Mouse (Mus musculus): ENCODE data around the gene Fuom.
"Not testable (repeated sequence)": the region's sequence is repeated elsewhere in the genome, so short reads cannot be mapped to it uniquely, and the experiment has no call there.

Gene Fuom
- long read RNA-seq, experiment 1, transcript Fuom-201 (6 exons, 685 nt), result major isoform, 37 of 53 reads
- long read RNA-seq, experiment 1, partial matches to known transcripts, result 5 of 53 reads
- long read RNA-seq, experiment 1, other reads (novel, unspliced or antisense), result 9 of 53 reads
- long read RNA-seq, experiment 2, transcript Fuom-209 (6 exons, 536 nt), result minor isoform, 6 of 33 reads
- long read RNA-seq, experiment 2, transcript Fuom-201 (6 exons, 685 nt), result major isoform, 15 of 33 reads
- long read RNA-seq, experiment 2, partial matches to known transcripts, result 4 of 33 reads
- long read RNA-seq, experiment 2, other reads (novel, unspliced or antisense), result 3 of 33 reads

DNA sequence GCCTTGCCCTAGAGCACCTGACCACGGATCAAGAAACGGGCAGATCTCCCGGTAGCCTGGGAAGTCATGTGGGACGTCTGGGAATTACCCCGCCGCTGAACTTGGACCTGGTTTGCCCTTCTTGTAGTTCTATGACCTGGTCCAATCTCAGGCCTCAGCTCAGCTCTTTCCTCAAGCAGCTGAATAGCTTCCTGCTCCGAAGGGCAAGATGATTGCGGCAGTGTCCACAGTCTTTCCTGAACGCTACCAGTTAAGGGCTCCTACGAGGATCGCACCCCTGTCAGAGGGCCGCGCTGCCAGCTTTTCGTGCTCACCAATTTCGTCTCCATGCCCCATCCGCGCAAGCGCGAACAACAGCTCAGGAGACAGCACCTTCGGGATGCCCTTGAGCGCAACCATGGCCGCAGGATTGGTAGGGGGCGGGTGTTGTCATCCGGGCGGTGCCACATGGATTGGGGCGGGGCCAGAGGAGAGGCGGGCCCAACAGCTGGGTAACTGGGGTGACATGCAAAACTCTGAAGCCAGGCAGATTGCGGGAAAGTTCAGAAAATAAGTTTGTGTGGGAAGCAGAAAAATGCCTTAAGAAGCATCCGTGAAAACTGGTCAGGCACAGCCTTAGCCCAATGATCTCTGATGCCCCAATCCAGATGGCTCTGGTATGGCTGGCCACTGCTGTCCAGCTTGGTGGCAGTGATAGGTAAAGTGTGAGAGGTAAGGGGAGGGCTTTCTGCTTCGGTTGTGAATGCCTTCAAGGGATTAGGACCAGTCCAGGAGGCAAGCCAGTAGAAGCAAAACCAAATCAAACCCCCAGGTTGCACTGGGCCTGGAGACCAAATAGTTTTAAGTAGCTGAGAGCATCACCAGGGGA lies at the start of gene Fuom:
TSS of gene Fuom (minus strand) at position 449 of the 868 bp plus-strand sequence.
- intact Hi-C loops (cut with DNase I), result loop anchor here (5.0 kb wide), 1 partner anchor 35 kb away; the partner anchor contains the start of gene Mtg1

DNA sequence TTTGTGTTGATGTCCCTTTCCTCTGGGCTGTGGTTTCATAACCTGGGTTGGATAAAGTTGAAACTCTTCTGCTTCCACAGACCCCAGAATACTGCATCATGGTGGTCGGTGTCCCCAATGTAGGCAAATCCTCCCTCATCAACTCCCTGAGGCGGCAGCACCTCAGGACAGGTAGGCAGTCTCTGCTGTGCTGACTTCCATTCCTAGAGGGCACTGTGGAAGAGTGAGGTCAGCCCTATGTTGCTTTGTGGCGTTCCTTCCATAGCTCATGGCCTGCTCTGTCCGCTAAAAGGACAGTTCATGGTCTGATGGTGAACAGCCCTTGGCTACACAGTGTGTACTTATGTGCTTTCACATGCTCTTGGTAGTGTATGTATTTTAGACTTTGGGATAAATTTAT lies 42.3 kb upstream of the Fuom start:
- intact Hi-C loops (cut with DNase I), result loop anchor here (10.0 kb wide), 1 partner anchor 170 kb away; the partner anchor contains the start of gene 6430531B16Rik

DNA sequence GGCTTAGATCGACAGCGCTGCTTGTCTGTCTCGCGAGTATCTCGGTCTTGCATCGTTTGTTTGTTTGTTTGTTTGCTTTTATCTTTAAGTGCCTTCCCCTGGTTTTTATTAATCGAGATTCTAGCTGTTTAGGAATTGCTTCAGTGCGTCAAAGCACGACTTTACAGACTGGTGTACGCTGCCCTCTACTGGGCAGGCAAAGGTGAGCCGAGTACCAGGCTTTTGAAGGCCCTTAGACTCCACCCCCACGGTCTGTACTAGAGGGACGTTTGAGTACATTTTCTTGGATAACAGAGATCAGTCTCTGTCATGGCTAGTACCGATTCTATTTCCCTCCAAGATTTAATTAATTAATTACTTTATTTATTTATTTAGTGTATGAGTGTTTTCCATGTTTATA lies 39.1 kb upstream of the Fuom start:
- intact Hi-C loops (cut with DNase I), result loop anchor here (1.0 to 10.0 kb wide), 2 partner anchors 63 to 167 kb away; partner anchors contain the start of gene 6430531B16Rik

DNA sequence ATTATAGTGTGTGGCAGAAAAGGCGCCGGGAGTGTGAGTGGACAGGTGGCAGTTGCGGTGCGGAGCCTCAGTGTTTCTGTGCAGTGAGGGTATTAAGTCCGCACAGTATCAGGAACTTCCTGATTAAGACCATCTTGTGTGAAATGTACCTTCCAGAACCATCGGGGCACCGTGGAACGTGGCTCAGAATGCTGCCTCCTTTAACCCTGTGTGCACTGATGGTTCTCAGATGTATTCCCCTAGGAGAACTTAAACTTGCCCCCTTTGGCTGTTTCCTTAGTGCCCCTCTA lies 35.7 kb upstream of the Fuom start:
- intact Hi-C loops (cut with DNase I), result loop anchor here (5.0 kb wide), 1 partner anchor 36 kb away; the partner anchor contains the start of gene Fuom

DNA sequence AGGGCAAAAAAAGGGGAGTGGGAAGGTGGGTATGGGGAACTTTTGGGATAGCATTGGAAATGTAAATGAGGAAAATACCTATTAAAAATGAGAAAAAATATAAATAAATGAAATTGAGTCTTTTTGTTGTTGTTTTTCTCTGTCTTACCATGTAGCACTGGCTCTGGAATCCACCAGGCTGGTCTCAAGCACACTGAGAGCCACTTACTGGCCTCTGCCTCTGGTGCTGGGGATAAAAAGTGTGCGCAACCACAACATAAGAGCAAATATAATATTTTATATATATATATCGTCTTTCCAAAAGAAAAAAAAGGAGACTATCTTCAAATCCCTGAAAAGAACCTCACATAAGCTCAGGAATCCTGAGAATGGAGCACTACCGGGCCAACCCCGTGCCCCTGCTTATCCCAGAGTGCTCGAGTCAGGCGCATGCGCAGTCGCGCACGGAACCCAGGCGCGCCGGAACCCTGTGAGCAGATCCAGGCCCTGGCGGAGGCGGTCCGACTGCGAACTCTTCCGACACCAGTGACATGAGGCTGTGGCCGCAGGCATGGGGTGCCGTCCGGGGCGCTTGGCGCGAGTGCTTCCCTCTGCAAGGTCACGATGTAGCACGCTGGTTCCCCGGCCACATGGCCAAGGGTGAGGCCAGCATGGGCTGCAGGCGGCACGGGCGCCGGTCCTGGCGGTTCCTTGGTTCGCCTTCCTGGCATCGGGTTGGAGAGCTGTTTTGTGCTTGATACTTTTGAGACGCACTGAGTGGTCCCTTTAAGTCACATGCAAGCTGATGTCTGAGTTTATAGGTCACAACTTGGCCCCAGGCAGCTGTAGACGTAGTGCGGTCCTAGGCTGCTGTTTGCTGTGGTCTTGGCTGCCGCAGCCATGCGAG lies 35.1 kb upstream of the Fuom start, which contains the start of gene Mtg1:
TSS of gene Mtg1 (plus strand) at position 430 of the 886 bp plus-strand sequence.
- intact Hi-C loops (cut with DNase I), result loop anchor here (5.0 kb wide), 1 partner anchor 35 kb away; the partner anchor contains the start of gene Fuom

DNA sequence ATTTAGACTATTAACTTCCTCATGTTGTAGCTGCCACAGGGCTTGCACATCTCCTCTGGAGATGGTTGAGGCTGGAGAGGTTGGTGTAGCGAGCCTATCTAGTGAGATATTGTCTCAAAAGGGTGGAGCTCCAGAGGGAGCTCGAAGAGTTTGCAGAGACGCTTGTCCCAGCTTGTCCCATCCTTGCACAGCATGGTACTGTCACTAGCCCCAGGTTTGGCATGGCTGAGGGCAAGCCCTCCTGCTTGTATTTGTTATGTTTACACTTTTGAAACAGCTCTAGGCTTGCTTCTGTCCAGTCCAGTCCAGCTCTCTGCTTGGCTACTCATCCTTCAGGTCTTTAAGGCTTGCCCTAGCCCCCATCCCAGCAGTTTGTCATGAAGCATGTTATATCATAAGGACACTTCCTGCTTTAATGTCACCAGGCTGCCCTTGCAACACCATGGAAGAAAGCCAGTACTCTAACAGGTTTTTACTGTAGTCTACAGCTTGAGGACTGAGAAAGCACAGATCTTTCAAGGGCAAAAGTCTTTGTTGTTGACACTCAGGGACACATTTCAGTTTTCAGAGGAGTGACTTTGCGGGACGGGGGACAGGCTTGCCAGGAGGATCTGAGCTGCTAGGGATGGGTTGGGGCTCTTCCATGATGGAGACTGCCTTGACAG lies 33.0 kb upstream of the Fuom start:
- intact Hi-C loops (cut with DNase I), result loop anchor here (5.0 kb wide), 1 partner anchor 33 kb away; the partner anchor contains the start of gene Fuom

DNA sequence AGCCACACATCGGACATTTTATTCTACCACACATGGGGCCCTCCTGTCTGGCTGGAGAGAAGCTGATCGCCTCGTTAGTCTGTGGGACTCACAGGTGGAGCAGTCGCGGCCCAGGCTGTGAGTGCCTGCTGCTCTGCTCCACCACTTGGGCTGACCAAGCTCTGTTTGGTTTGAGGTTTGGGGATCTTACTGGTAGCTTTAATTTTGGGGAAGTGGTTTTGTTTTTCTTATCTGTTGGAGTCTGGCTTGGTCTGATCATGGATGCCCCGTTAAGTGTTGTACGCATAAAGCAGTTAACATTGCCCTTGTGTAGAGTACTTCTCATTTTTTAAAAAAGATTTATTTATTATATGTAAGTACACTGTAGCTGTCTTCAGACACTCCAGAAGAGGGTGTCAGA lies 31.8 kb upstream of the Fuom start:
- intact Hi-C loops (cut with DNase I), result not testable (repeated sequence)

DNA sequence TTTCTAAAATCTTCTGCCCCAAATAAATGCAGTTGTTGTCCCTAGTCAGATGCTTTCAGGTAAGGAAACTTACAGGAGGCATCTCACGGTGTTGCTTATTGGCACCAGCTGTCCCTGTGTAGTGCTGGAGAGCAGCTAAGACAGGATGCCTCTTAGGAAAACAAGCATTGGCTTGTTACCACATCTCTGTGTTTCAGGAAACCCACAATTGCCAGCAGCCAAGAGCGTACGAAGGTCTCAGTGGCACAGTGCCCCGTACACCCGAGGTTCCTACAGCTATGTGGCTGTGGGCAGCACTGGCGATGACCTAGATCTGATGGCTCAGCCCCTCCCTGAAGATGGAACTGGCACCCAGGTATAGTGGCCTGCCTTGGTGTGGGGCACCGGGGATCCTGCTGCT lies 29.9 kb upstream of the Fuom start:
- intact Hi-C loops (cut with DNase I), result not testable (repeated sequence)

DNA sequence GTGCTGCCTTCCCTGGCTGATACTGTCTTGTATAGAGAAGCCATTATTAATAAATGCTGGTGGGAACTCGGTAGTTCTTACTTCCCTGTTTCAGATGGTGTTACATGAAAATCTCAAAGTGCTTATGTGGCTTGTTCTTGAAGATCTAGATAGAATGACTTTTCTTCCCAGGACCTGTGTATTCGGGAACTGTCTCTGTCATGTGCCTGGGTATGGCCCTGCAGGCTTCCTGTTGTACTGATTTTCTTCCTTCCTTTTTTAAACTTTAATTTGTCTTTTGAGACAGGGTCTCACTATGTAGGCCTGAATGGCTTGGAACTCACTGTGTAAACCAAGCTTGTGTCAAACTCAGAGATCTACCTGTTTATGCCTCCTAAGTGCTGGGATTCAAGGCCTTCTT lies 25.7 kb upstream of the Fuom start:
- intact Hi-C loops (cut with DNase I), result no loop called here

DNA sequence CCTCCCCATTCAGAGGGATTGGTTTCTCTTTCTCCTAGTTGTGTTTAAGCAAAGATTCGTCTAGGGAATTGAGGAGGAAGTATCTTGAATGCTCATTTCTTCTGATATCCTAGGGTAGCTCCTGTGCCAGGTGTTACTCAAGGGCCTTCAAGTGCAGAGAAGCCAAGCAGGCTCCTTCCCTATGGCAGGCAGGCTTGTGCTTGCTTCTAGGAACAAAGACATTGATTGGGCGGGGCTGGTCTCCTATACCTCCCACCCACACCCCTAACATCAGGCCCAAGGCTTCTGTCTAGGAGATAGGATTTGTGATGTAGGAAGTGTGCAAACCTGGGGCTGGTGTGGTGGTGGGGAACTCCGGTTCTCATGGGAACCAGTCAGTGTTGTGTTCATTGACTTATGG lies 24.7 kb upstream of the Fuom start:
- intact Hi-C loops (cut with DNase I), result no loop called here

DNA sequence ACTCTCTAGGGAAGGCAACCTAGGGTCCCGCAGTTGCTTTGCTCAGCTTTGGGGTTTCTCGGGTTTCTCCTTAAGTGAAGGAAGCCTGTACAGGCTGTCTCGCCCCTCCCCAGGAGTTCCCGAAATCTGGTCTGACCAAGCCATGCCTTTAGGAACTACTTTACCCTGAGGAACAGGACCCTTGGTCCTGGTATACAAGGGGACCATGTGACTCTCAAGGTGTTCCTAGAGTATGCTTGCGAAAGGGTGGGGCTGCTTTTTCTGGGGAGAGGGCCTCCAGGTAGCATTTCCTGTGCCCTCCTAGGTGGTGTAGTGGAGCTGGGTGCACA lies 23.7 kb upstream of the Fuom start:
- intact Hi-C loops (cut with DNase I), result no loop called here

DNA sequence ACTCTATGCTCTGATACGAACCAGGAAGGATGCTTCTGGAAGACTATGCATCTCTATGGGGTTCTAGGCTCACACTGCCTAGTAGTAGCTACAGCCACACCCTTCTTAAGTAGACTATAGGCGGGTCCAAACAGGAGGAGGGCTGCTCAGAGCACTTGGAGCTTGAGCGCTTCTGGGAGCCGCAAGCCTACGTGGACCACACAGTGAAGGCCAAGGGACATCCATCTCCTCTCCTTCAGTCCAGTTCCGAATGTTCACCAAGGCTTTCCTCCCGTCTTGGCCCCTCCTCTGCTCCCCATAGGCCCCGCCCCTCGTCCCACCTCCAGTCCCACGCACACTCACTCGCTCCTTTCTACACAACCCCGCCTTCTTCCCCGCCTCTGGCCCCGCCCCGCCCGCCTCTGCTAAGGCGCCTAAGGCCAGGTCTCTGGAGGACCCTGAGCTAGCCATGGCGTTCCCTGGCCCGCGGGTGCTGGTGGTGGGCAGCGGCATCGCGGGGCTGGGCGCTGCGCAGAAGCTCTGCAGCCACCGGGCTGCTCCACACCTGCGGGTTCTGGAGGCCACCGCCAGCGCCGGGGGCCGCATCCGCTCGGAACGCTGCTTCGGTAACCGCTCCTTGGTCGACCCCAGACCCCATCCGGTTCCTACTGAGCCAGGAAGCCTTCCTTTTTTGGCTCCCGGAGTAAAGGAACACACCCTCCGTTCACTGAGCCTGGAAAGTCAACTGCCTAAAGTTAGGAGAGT lies 23.2 kb upstream of the Fuom start:
- intact Hi-C loops (cut with DNase I), result no loop called here

DNA sequence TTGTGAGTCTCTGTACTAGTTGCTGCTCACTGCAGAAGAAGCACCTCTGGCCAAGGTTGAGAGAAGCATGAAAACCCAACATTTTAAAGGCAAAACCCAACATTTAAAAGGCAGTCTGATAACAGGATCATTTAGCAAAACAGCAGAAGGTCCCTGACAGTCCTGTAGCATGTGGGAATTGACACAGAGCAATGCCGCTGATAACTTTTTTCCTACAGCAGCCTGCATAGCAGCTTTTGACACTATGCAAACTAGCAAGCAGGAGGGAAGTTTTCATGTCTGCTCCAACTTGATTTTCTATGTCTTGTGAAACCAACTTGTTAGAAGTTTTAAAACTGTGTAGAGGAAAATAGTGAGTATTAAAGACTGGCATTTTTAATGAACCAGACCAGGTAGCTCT lies 22.1 kb upstream of the Fuom start:
- intact Hi-C loops (cut with DNase I), result no loop called here

DNA sequence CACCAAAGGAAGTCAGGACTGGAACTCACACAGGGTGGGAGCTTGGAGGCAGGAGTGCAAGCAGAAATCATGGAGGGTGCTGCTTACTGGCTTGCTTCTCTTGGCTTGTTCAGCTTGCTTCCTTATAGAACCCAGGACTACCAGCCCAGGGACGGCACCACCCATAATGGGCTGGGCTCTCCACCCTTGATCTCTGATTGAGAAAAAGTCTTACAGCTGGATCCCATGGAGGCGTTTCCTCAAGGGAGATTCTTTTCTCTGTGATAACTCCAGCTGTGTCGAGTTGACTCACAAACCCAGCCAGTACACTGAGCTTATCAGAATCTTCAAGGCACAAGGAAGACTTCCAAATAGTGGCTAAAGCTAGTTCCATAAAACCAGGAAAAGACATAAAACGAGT lies 20.5 kb upstream of the Fuom start:
- intact Hi-C loops (cut with DNase I), result no loop called here

DNA sequence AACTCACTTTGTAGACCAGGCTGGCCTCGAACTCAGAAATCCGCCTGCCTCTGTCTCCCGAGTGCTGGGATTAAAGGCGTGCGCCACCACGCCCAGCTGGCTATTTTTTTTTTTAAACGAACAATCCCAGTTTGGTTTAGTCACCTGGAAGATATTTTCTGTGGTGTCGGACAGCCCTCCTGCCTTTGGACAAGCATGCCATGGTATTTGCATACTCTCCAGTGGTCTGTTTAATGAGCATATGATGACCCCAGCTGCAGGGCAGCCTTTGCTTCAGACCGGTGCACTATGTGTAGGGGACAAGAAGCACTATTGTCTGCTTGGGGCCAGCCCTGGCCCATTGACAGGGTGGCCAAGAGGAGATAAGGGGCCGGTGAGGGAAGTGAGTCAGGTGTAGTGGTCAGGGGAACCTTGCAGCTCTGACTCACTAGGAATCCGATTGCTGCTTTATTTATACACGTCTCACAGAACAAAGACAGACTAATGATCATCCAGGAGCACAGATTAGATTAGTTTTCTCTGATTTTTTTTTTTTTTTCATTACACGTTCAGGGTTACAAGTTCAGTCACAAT lies 19.2 kb upstream of the Fuom start:
- intact Hi-C loops (cut with DNase I), result no loop called here

DNA sequence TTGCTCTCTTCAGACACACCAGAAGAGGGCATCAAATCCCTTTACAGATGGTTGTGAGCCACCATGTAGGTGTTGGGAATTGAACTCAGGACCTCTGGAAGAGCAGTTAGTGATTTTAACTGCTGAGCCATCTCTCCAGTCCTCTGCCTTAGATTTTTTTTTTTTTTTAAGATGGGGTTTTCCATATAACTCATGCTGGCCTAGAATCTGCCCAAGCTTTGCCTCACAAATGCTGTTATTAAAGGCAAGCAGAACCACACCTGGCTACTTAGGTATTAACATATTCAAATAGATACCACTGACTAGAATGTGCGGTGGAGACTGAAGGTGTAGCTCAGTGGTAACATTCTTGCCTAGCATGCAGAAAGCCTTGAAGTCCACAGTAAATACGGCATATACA lies 18.2 kb upstream of the Fuom start:
- intact Hi-C loops (cut with DNase I), result no loop called here

DNA sequence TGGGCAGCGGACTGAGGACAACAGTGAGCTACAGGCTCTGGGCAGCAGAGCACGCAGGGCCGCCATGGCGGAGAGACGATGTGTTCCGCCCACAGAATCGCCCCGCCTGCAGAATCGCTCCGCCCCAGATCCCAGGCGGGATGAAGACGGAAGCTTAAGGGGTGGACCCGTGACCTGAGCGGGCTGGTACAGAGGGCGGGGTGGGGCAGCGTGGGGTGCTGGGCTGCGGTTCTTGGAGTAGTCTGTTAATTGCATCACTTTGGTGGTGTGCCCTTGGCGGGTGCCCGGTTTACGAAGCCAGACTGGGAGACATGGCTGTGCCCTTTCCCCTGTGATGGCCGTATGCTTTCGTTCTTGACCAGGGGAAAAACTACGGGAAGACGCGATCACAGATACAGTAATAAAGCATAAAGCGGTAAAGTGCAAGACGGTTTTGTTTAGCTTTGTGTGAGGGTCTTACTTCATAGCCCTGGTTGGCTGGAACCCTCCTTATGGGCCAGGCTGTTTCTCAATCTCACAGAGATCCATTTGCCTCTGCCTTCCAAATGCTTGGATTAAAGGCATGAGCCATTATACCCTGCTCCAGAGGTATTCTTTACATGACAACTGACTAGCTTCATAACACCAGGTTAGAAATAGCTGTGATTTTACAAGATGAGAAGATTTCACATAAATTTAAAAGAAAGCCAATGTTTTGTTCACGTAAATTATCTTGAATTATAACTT lies 14.3 kb upstream of the Fuom start, which contains the start of gene Echs1:
TSS of gene Echs1 (minus strand) at position 148 of the 726 bp plus-strand sequence.
- intact Hi-C loops (cut with DNase I), result loop anchor here (5.0 kb wide), 1 partner anchor 1256 kb away; no protein-coding TSS in a partner anchor

DNA sequence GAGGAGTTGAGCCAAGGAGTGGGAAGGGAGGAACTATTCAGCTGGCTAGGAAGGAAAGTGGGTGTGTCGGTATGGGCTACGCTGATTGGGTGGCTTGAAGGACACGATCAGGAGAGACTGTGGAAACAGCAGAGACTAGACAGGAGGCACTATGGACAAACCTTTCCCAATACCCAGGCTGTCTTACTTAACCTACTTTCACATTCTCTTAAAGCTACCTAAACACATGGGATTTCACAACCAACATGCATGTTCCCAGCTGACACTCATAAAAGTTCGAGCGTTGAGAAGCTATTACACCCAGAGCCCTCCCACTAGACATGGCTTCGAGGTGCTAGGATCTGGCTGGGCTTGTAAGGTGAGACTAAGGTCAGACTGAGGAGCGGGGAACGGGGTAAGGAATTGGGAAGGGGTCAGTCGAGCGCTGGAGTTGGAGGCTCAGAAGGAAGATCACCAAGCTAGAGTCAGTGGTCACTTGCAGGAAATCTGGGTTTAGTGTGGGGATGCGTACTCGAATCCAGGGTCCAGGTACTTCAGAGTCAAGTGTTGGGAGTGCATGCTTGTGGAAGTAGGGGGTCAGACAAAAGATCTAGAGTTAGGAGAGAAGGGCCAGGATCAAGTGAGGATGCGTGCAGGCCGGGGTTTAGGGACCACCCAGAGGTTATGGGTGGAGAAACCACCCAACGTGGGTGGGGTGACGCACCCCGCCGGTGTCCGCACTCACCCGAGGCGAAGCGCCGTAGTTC lies 13.5 kb upstream of the Fuom start, which contains the start of gene Paox:
TSS of gene Paox (plus strand) at position 217 of the 746 bp plus-strand sequence.
- intact Hi-C loops (cut with DNase I), result loop anchor here (5.0 kb wide), 1 partner anchor 1257 kb away; no protein-coding TSS in a partner anchor

Data from adrenal gland (tissue).